Mouse (Mus musculus) erythroblast, embryonic 14.5 days (primary cell): ENCODE measurements around the gene Pomp.

Experiments used
- GATA1 ChIP-seq: IDR thresholded peaks from 2 replicates; pipeline ENCODE4 v1.6.1; 2012; ENCODE audit warnings: low read length, inconsistent platforms, mixed read lengths
- TAL1 ChIP-seq: IDR thresholded peaks from 3 replicates; pipeline ENCODE4 v1.6.1; 2012; ENCODE audit warnings: low read length, inconsistent platforms, mixed read lengths

GRCm38 (mm10) chr5:147911744-147912143 is 51.5 kb downstream of the Pomp start:
- TF ChIP-seq GATA1 (no peak), TAL1 (no peak)
